Mouse (Mus musculus): ENCODE results near the gene Nosip. TPM values are rescaled to one million over a fixed set of nuclear protein-coding genes. Genes with fewer than 3 reads are reported as not detected.
"Not testable (repeated sequence)": the region's sequence is repeated elsewhere in the genome, so short reads cannot be mapped to it uniquely, and the experiment has no call there.

The Nosip gene
- total RNA-seq, 2 experiments from 2014 or later, result 29.6 to 35.2 TPM

DNA sequence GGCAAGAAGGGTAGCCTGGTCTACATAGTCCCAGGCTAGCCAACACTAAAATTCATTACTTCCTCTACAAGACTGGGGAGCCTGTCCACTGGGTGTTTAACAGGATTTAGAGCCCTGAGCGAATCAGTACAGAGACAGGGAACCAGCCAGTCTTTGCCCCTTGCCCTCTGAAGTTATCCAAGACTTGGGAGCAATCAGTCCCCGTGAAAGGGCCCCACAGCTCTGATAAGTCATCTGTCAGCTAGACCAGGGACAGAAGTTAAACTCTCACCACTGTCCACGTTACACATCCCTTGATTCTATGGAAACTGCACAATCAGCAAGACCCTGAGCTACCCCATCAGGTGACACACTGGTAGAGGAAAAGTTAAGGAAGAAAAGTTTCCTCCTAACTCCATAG, 50.3 kb downstream of the Nosip start:
- no peak for DNase-seq

DNA sequence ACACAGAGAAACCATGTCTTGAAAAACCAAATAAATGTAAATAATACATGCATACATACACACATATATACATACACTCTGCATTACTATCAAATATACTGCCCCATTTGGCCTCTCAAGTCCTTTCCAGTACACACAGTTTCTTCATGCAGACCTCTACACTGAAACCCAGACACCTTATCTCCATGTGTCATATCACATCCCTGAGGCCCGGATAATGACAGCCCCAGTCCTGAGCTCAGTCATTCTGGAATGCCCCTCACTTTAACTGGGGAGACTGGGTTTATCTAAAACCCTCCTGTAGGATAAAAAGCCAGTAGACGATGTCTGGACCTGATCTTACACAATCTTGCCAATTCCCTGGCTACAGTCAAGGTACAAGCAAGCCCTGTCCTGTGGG, 51.2 kb downstream of the Nosip start:
- DNase-seq, result no peak

GRCm38 (mm10) chr7:45117566-45117965, 55.3 kb downstream of the Nosip start:
- DNase-seq, result no peak

GRCm38 (mm10) chr7:45118336-45118735, 56.1 kb downstream of the Nosip start:
- no peak for DNase-seq

- no peak for DNase-seq
Observed at GRCm38 (mm10) chr7:45119780-45120709, 57.8 kb downstream of the Nosip start.

- peak; percentile 56 to 90 for DNase-seq
Observed at GRCm38 (mm10) chr7:45121404-45121803, 59.2 kb downstream of the Nosip start.

DNA sequence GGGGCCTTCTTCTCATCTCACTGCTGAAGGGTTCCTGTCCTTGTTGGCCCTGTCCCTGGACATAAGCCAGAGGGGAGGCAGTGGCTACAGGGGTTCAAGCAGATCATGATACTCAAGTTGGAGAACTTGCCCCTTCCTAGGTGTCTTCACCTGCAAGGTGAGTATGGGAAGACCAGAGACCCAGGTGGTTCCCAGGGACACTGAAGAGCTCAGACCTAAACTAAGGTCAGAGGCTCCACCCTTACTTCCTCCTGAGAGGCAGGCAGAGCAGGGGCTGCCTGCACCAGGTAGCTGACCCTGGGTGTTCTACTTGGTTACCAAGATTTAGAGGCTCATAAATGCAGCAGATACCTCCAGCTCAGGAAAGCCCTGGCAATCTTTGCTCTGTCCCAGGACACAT, 59.7 kb downstream of the Nosip start:
- DNase-seq, result no peak

DNA sequence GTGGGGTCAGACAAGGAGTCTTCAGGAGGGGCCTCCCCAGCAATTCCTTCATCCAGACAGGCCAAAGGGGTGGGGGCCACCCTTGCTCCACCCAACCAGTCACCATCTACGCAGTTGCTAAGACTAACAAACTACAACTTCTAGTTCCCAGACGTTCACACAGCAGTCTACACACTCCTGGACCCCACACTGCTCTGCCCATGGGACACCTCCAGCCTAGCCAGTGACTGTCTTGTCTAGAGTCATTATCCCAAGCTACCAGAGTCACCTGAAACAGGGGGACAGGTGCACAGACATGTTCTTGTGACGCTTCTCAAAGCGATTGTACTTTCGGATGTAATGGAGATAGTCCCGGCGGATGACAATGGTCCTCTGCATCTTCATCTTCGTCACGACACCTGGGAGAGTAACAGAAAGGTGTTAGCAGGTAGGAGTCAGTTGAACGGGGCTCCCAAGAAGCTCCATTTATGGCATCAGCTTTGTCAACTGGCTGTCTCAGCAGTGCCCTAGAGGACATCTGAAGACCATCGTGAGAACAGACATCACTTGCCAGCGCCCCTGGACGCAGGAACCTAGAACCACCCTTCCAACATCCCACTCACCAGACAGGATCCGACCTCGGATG, 60.4 kb downstream of the Nosip start:
- DNase-seq, result no peak

DNA sequence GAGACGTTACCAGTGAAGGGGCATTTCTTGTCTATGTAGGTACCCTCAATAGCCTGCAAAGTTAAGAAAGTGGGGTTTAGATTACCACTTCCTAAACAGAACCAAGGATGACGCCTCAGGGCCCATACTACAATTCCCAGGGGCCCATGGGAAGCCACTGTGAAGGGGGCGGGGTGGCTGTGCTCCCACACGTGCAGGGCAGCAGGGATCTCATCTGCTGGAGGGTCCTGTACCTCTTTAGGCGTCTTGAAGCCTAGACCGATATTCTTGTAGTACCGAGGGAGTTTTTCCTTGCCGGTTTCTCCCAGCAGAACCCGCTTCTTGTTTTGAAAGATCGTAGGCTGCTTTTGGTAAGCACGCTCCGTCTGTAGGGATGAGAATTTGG, 60.9 kb downstream of the Nosip start:
- no peak for DNase-seq

GRCm38 (mm10) chr7:45124224-45125143, 62.3 kb downstream of the Nosip start, which contains the start of gene Rps11:
Rps11 (minus strand) TSS chr7:45124439.
- peak; percentile 99 to 100 for DNase-seq

DNA sequence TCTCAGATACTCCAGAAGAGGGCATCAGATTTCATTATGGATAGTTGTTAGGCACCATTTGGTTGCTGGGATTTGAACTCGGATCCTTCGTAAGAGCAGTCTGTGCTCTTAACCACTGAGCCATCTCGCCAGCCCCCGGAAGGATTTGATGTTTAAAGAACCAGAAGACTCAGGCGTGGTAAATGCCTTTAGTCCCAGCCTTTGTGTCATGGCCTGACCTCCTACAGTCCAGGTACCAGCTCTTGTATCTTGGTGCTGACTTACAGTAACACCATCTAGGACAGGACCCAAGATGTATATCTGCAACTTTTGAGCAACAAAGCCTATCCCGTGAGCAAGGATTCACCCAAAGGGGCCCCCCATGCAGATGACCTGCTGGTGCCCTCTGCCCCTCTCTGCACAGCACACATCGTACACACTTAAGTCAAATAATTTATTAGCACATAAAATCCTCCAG, 62.9 kb downstream of the Nosip start:
- DNase-seq, result no peak

DNA sequence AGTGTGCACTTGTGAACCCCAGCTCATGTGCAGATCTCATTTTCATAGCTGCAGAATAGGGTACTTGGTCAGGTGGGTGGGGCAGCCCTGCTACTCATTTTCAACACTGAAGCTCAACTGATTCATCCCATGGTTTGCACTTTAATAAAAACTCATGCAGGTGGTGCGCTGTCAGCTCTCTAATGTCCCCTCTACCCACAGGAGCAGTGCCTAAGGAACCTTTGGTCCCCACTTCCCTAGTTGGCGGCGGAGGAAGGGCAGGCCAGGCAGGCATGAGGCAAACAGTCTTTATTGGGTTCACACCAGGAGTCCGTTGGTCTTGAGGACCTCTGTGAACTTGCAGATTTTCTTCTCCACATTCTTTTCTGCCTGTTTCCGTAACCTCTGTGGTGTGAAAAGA, 63.4 kb downstream of the Nosip start:
- DNase-seq, result not testable (repeated sequence)

- no peak for DNase-seq
Observed at GRCm38 (mm10) chr7:45126147-45126843, 64.1 kb downstream of the Nosip start.

DNA sequence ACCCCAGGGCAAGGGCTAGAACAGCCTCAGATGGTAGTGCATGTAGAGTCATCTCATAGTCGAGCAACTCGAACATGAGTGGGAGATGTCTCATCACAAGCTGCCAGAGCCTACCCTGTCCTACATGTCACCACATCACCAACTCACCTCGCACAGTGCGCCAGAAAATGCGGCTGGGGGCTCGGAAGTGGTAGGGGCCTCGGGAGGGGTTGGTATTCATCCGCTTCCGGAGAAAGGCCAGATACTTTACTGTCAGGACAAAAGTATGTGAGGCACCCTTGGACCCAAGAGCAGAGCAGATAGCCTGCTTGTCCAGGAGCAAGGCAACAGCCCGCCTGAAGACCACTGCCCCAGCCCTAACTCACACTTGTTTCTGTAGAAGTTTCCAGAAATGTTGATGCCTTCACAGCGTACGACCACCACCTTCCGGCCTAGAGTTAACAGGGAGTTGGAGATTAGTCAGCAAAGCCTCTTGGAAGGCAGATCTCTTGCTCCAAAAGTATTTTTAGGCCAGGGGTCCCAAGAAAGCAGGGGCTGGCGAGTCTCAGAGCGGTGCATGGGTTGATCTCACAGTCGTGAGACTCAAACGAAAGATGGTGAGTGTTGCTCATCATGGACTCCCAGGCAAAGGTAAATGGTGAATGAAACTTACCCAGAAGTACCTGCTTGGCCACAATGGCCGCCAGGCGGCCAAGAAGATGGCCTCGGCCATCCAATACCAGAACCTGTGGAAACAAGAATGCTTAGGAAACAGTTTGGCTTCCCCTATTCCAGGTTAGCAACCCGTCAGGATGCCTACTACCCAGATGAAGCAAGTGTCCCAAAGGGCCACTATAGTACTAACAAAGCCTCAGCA, 64.8 kb downstream of the Nosip start:
- no peak for DNase-seq

Small RNA genes lying within 50 kb of the gene (microRNA-seq; reads per million reads assigned to microRNA genes)
- gene Mir150, result 4,445 to 10,790 reads per million in 2 experiments
- gene Mir5121, result 12.4 to 17.4 reads per million in 2 experiments
- 1.1 to 2.2 reads per million in 2 experiments for gene Mir7054

Other genes starting within 250 kb of the Nosip start
- gene Nup62, start 246.3 kb upstream of the Nosip start, total RNA-seq (2021), result 10 to 100 TPM; 25.4 to 26.0 TPM
- gene Il4i1, start 246.0 kb upstream of the Nosip start, total RNA-seq (2021), result 1 to 10 TPM in 1 of 2 experiments, under 1 TPM in 1; 0.62 to 4.8 TPM
- 10 to 100 TPM; 60.2 to 62.7 TPM for gene Atf5, start 245.8 kb upstream of the Nosip start, total RNA-seq (2021)
- 10 to 100 TPM; 65.1 to 67.1 TPM for gene Akt1s1, start 213.4 kb upstream of the Nosip start, total RNA-seq (2021)
- 10 to 100 TPM; 36.7 to 57.6 TPM for gene Tbc1d17, start 213.3 kb upstream of the Nosip start, total RNA-seq (2021)
- 10 to 100 TPM; 16.5 to 19.4 TPM for gene Pnkp, start 205.3 kb upstream of the Nosip start, total RNA-seq (2021)
- gene Ptov1, start 192.6 kb upstream of the Nosip start, total RNA-seq (2021), result 100 to 1,000 TPM; 173 to 184 TPM
- 10 to 100 TPM; 75.9 to 79.8 TPM for gene Med25, start 169.7 kb upstream of the Nosip start, total RNA-seq (2021)
- gene Fuz, start 166.3 kb upstream of the Nosip start, total RNA-seq (2021), result 10 to 100 TPM; 15.4 to 16.8 TPM
- gene Ap2a1, start 132.9 kb upstream of the Nosip start, total RNA-seq (2021), result 10 to 100 TPM; 59.2 to 67.9 TPM
- not detected for gene Tsks, start 119.2 kb upstream of the Nosip start, total RNA-seq (2021)
- gene Cpt1c, start 87.6 kb upstream of the Nosip start, total RNA-seq (2021), result 1 to 10 TPM; 1.8 to 2.0 TPM
- 100 to 1,000 TPM in 1 of 2 experiments, 10 to 100 TPM in 1; 90.3 to 110 TPM for gene Prmt1, start 75.9 kb upstream of the Nosip start, total RNA-seq (2021)
- 10 to 100 TPM; 21.3 to 29.5 TPM for gene Irf3, start 64.8 kb upstream of the Nosip start, total RNA-seq (2021)
- 1 to 10 TPM; 8.1 to 9.7 TPM for gene Bcl2l12, start 63.7 kb upstream of the Nosip start, total RNA-seq (2021)
- gene Scaf1, start 46.1 kb upstream of the Nosip start, total RNA-seq (2021), result 10 to 100 TPM; 45.1 to 46.0 TPM
- gene Rras, start 44.5 kb upstream of the Nosip start, total RNA-seq (2021), result 10 to 100 TPM; 43.9 to 47.7 TPM
- 10 to 100 TPM; 21.5 to 21.9 TPM for gene Prr12, start 9.5 kb upstream of the Nosip start, total RNA-seq (2021)
- gene Prrg2, start 248 bp downstream of the Nosip start, total RNA-seq (2021), result 1 to 10 TPM; 7.8 TPM
- 10 to 100 TPM; 20.0 to 20.7 TPM for gene Rcn3, start 29.8 kb downstream of the Nosip start, total RNA-seq (2021)
- gene Fcgrt, start 41.4 kb downstream of the Nosip start, total RNA-seq (2021), result 10 to 100 TPM; 60.3 to 66.8 TPM
- 100 to 1,000 TPM; 512 to 646 TPM for gene Rps11, start 62.0 kb downstream of the Nosip start, total RNA-seq (2021)
- 100 to 1,000 TPM; 714 to 715 TPM for gene Rpl13a, start 66.3 kb downstream of the Nosip start, total RNA-seq (2021)
- gene Gm45713, start 73.8 kb downstream of the Nosip start, total RNA-seq (2021), result under 1 TPM; 0.26 to 0.47 TPM
- 1 to 10 TPM; 2.7 to 5.3 TPM for gene Flt3l, start 74.0 kb downstream of the Nosip start, total RNA-seq (2021)
- gene Pih1d1, start 91.9 kb downstream of the Nosip start, total RNA-seq (2021), result 10 to 100 TPM; 35.5 to 42.7 TPM
- gene Aldh16a1, start 92.2 kb downstream of the Nosip start, total RNA-seq (2021), result 10 to 100 TPM; 21.5 to 26.8 TPM
- 10 to 100 TPM; 29.7 to 32.4 TPM for gene Slc17a7, start 101.5 kb downstream of the Nosip start, total RNA-seq (2021)
- not detected for gene Gfy, start 117.1 kb downstream of the Nosip start, total RNA-seq (2021)
- gene Pth2, start 118.6 kb downstream of the Nosip start, total RNA-seq (2021), result not detected
- gene Ccdc155, start 142.5 kb downstream of the Nosip start, total RNA-seq (2021), result under 1 TPM in 1 of 2 experiments, not detected in 1; 0.46 TPM
- gene Dkkl1, start 149.7 kb downstream of the Nosip start, total RNA-seq (2021), result not detected
- gene Tead2, start 153.3 kb downstream of the Nosip start, total RNA-seq (2021), result 1 to 10 TPM; 6.4 to 7.7 TPM
- gene Cd37, start 176.7 kb downstream of the Nosip start, total RNA-seq (2021), result 10 to 100 TPM in 1 of 2 experiments, 1 to 10 TPM in 1; 2.6 to 12.8 TPM
- not detected for gene Slc6a16, start 178.7 kb downstream of the Nosip start, total RNA-seq (2021)
- not detected for gene Slc6a21, start 215.1 kb downstream of the Nosip start, total RNA-seq (2021)